Mouse (Mus musculus) heart, adult 11 months (tissue): ENCODE results near the gene Sec22c.

Experiments used
- DNase-seq: peaks from one replicate; pipeline ENCODE4 v3.0.0; 2022

Gene Sec22c

GRCm38 (mm10) chr9:121690734-121691133 is 14.6 kb downstream of the Sec22c start:
- no peak for DNase-seq

DNA sequence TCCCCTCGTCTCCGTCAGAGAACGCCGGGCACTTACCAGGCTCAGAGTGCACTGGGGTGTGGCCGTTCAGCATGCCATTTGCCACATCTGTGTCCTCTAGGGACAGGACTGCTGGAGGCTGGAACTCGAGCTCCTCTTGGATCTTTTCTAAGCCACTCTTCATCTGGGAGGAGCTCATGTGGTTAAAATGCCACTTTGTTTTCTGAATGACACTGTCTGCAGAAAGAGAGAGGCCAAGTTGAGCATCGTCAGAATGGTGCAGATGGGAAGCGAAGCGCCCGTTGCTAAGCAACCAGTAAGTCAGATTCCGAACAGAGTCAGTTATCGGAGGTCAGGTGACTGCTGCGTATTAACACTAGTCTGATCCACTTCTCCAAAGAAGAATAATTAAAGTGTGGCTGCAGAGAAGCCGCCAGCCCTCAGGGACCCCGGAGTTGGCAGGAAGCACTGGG is 15.1 kb downstream of the Sec22c start:
- DNase-seq = no peak

GRCm38 (mm10) chr9:121684702-121685101 is 20.6 kb downstream of the Sec22c start:
- DNase-seq = no peak

DNA sequence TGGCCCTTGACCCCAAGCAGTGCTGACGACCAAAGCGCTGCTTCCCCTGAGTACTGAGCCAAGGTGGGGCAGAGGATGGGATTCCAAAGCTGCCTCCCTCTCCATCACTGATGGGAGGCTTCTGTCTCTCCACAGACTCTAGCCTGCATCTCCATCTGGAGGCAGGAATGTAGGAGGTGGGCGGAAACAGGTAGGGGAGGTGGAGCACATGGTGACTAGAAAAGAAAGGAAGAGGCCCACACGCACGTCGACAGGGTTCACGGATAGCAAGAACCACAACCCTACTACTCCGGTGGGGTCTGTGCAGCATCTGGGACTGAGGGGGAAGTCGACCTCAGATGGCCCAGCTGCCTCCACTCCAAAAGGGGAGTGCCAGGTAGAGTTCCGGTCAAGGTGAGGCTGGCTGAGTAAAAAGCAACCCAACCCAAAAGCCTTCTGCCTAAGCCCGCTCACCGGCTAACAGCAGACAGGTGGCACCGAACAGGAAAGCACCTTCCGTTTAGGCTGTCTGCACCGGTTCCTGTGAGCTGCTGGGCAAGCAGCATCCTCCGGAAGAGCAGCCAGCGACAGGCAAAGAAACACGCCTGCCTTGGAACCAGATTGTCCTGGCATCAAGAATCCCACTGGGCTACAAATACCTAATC is 23.1 kb downstream of the Sec22c start:
- DNase-seq = no peak

GRCm38 (mm10) chr9:121681191-121681590 is 24.1 kb downstream of the Sec22c start:
- no peak for DNase-seq

GRCm38 (mm10) chr9:121679549-121679948 is 25.7 kb downstream of the Sec22c start:
- DNase-seq = peak; percentile 96

DNA sequence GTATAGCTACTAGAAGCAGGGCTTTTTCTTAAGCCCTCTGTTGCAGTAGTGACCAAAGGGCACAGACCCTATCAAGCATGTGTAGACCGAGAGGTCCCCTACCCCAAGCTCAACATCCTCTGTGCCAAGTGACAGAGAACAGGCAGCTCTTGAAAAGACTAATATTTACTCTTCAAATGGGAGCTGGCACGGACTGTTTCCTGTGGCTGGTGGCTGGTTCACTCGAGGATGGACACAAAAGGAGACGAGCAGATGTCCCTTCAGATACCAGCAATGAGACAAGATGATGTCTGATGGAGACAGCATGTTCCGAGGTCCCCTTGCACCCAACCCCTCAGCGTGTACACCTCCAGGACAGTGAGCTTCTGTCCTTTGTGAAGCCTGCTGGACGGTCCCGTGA is 27.8 kb downstream of the Sec22c start:
- no peak for DNase-seq

GRCm38 (mm10) chr9:121677069-121677468 is 28.2 kb downstream of the Sec22c start:
- DNase-seq = no peak

DNA sequence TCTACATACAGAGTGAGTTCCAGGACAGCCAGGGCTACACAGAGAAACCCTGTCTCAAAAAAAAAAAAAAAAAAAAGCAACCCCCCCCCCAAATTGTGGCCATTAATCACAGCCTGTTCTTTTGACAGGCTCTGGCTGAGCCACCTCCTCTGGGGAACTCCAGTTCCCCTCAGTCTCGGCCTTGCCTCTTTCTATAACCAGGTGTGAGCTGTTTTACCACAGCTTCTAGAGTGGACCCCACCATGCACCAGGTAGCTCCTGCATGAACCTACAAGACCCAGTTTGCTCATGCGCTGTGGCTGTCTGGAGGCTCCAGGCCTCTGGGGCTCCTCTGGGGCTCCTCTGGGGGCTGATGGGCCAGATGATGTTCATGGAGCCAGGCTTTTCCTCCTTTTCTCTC is 29.7 kb downstream of the Sec22c start:
- DNase-seq = no peak

- peak; percentile 93 for DNase-seq
Observed at GRCm38 (mm10) chr9:121675011-121675410, 30.3 kb downstream of the Sec22c start.

GRCm38 (mm10) chr9:121673716-121674115 is 31.6 kb downstream of the Sec22c start:
- DNase-seq = no peak

GRCm38 (mm10) chr9:121672311-121672710 is 33.0 kb downstream of the Sec22c start:
- peak; percentile 98 for DNase-seq

- no peak for DNase-seq
Observed at GRCm38 (mm10) chr9:121671300-121671699, 34.0 kb downstream of the Sec22c start.

GRCm38 (mm10) chr9:121669348-121669791 is 35.9 kb downstream of the Sec22c start:
- DNase-seq = peak; percentile 96

GRCm38 (mm10) chr9:121667822-121668221 is 37.5 kb downstream of the Sec22c start:
- peak; percentile 93 for DNase-seq

GRCm38 (mm10) chr9:121666957-121667630 is 38.2 kb downstream of the Sec22c start:
- DNase-seq = no peak

GRCm38 (mm10) chr9:121664104-121664503 is 41.2 kb downstream of the Sec22c start:
- DNase-seq = no peak

- DNase-seq = no peak
Observed at GRCm38 (mm10) chr9:121663467-121663866, 41.8 kb downstream of the Sec22c start.

DNA sequence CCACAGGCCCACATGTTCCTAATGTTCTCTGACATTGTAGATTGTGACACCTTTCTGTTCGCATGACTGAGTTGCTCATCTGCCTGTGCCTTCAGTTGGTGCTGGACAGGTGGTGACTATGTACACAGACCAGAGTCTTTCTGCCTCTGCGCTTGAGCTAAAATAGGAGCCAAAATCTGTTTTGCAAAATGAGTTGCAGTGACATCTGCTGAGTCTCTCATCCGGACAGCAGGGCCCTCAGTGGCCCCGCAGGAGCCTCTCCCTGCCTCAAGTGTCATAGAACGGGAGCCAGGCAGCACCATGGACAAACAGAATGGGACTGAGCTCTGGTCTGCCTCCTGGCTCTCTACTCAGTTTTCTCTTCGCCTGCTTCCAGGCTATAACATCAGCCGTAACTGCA is 45.5 kb downstream of the Sec22c start:
- DNase-seq = no peak

- no peak for DNase-seq
Observed at GRCm38 (mm10) chr9:121658248-121658647, 47.0 kb downstream of the Sec22c start.

DNA sequence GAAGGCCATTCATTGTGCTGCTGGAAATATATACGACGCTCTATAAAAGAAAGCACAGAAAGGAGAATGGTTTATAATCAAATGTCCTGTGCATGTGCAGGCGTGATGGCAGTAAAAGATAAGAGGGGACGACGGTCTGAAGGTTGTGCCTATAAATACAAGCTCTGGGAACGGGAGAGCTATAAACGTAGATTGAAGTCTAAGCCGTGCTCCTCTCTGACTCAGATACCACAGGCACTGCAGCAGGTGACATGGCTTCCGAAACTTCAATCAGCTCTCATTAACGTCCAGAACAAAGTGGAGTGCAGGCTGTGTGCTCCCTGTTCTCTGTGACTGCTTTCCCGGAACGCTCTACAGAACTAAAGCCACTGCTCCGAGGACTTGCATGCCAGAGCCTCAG is 48.1 kb downstream of the Sec22c start:
- DNase-seq = no peak

- DNase-seq = no peak
Observed at GRCm38 (mm10) chr9:121656322-121656721, 49.0 kb downstream of the Sec22c start.

DNA sequence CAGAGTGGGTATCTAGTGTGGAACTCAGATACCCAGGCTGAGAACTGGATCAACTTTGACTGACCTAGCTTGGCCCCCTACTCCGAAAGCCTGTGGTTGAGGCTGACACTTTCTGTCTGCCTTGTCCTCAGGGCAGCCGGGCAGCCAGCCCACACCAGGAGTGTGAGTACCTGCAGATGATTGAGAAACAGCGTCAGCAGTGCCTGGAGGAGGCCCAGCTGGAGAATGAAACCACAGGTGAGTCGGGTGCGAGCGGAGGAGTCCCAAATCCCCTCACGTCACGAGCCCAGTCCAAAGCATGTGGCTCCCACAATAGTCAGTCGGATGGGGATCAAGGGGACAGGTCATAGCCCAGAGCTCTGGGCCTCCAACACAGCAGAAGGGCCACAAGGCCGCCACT is 51.6 kb downstream of the Sec22c start:
- no peak for DNase-seq

DNA sequence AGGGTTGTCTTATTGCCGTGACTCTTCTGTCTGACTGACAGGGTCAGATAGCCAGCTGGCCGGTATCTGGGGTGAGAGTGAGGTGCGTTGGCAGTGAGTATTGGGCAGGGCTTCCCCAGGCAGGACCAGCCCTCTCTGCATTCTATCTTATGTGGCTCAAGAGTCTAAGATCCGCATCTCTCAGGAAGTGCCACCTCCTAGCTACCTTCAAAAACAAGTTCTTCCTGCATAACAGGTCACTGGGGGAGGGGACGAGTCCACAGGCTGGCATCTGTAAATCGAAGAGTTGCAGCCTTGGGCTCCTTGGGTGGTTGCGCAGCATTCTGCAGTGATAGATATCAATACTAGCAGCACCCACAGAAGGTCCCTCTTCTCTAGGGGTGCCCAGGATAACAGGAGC is 58.3 kb downstream of the Sec22c start:
- DNase-seq = no peak

DNA sequence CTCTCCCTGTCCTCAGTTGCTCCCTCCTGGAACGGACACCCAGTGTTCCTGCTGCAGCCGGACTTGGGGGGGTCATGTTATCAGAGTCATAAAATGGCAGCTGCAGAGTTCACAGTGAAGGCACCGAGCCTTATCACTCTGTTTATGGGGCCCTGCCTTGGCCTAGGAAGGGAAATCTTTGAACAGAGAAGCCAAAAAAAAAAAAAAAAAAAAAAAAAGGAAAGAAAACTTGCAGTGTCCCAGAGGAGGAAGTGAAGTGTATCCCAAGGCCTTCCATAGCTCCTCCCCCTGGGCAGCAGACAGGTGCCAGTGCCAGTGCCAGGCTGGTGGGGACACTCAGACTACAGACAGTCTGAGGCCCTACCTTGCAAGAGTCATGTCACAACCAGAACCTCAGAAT is 60.4 kb downstream of the Sec22c start:
- no peak for DNase-seq
